Mouse (Mus musculus) kidney, adult 2 months (tissue): Measurements from ENCODE around the gene Slc9b1.

ENCODE experiments used
- CTCF ChIP-seq: fragments of 200-500 bp; conservative IDR thresholded peaks from 2 replicates; pipeline ENCODE4 v1.5.1; 2011; ENCODE audit warnings: low read depth, mild to moderate bottlenecking, control low read depth, low read length, moderate library complexity, mixed read lengths; ENCODE audit not compliant: insufficient read depth, insufficient read length
- POLR2A ChIP-seq: fragments of 200-500 bp; IDR thresholded peaks from one replicate; pipeline ENCODE4 v1.6.1; 2011; ENCODE audit warnings: low read depth, low read length, control low read depth

DNA sequence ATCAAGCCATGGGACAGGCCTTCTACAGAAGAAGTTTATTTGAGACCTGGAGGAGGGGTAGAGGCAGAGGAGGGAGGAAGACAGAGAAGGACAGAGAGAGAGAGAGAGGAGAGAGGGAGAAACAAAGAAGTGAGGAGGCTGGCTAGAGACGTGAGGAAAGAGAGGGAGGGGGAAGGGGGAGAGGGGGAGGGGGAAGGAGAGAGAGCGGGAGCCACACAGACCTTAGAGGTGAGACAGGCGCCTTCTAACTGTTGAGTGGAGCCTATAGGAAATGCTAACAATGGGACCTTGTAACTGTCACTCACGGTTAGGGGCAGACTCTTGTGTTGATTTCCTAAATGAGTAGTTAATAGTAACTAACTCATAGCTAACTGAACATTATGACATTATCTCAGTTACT is 14.1 kb upstream of the Slc9b1 start:
- TF ChIP-seq POLR2A, result no peak
- no peak for TF ChIP-seq CTCF
